ENCODE assay signal across 8 mouse cellular contexts in genomic region chr5:99973941-99974340, GRCm38 (mm10). TPM values are rescaled to one million over a fixed set of nuclear protein-coding genes. Genes with fewer than 3 reads are reported as not detected.
DNase-seq lines count a peak whose midpoint lies in the region; ATAC-seq and TF ChIP-seq lines count a peak whose summit lies in the region.

No protein-coding gene starts in this region.

- peak overlapping the region; percentile 30; the same call in 1 of the 2 replicates for H3K4me3 ChIP-seq in G1E (ENCODE audit: low read depth, low read length)
- peak overlapping the region; percentile 6; the same call in 1 of the 2 replicates for H3K4me3 ChIP-seq in embryonic fibroblast, embryonic 13.5 days (ENCODE audit: insufficient read depth, low read length)
- H3K4me3 ChIP-seq in liver, embryonic 14.5 days (ENCODE audit: insufficient read depth in 1 of 2, low read depth in 2 of 2, low read length in 2 of 2), result no peak overlapping the region

- H3K4me1 ChIP-seq in G1E (ENCODE audit: insufficient read depth, low read depth, low read length), result peaks cover 37% of the 10 kb centered on the region
- peaks cover 9% of the 10 kb centered on the region for H3K4me1 ChIP-seq in embryonic fibroblast, embryonic 13.5 days (ENCODE audit: control insufficient read depth, insufficient read depth, low read length)
- H3K4me1 ChIP-seq in liver, embryonic 14.5 days (replicated peaks; ENCODE audit: control insufficient read depth in 2 of 2, insufficient read depth in 2 of 2, low read length in 1 of 2), result peaks cover 10 to 15% of the 10 kb centered on the region in 2 experiments

- peak overlapping the region; percentile 88 for H3K4me2 ChIP-seq in liver, embryonic 14.5 days (ENCODE audit: low read depth)

- no peak for TF ChIP-seq EP300 in liver, embryonic 14.5 days (IDR thresholded peaks at IDR 0.05; ENCODE audit: low read depth)

- H3K36me3 ChIP-seq in G1E (replicated peaks), result peaks cover 45% of the 10 kb centered on the region
- H3K36me3 ChIP-seq in liver, embryonic 14.5 days (replicated peaks; ENCODE audit: control insufficient read depth, insufficient read depth, low read depth), result peaks cover 37% of the 10 kb centered on the region

- no peak for TF ChIP-seq CTCF in G1E (IDR thresholded peaks at IDR 0.05; ENCODE audit: low read depth, low read length)
- TF ChIP-seq CTCF in embryonic fibroblast, embryonic 13.5 days (IDR thresholded peaks at IDR 0.05; ENCODE audit: borderline replicate concordance, insufficient read depth, low read length), result no peak
- no peak for TF ChIP-seq CTCF in liver, embryonic 14.5 days (IDR thresholded peaks at IDR 0.05; ENCODE audit: low read depth)

- ATAC-seq in G1E (ENCODE audit: extremely low read depth, insufficient number of reproducible peaks, low FRiP score, poor library complexity, severe bottlenecking), result peak; percentile 51
- no peak for ATAC-seq in liver, embryonic 14.5 days (ENCODE audit: insufficient read depth)

- H3K9ac ChIP-seq in liver, embryonic 14.5 days (replicated peaks), result no peak overlapping the region

- DNase-seq in layer of hippocampus, adult 11-12 months (ENCODE audit: low spot score), result peak; percentile 23
- no peak for DNase-seq in layer of hippocampus, postnatal 14 days (ENCODE audit: low spot score in 2 of 2)
- no peak for DNase-seq in G1E (ENCODE audit: low spot score)
- no peak for DNase-seq in liver, embryonic 14.5 days (ENCODE audit: low read depth in 3 of 3, low spot score in 3 of 3)
- DNase-seq in spleen, postnatal 4 days (ENCODE audit: low spot score in 2 of 2), result no peak
- no peak for DNase-seq in right cerebral cortex, postnatal 25 days
- DNase-seq in gastrocnemius, postnatal 4 days (ENCODE audit: low spot score in 2 of 2), result no peak

- H3K27ac ChIP-seq in embryonic fibroblast, embryonic 13.5 days (ENCODE audit: insufficient read depth, low read length), result peak overlapping the region; percentile 67
- no peak overlapping the region for H3K27ac ChIP-seq in liver, embryonic 14.5 days

- no peak for TF ChIP-seq POLR2A in embryonic fibroblast, embryonic 13.5 days (IDR thresholded peaks at IDR 0.05; ENCODE audit: low read depth, low read length)

- H3K27me3 ChIP-seq in G1E (ENCODE audit: insufficient read depth, low read length), result no peaks in the 10 kb centered on the region
- no peaks in the 10 kb centered on the region for H3K27me3 ChIP-seq in liver, embryonic 14.5 days (ENCODE audit: control insufficient read depth, insufficient read depth, low read length)

- no peaks in the 10 kb centered on the region for H3K9me3 ChIP-seq in G1E (replicated peaks)
- H3K9me3 ChIP-seq in liver, embryonic 14.5 days (ENCODE audit: control insufficient read depth, low read length), result no peaks in the 10 kb centered on the region

- WGBS in liver, embryonic 14.5 days (ENCODE audit: insufficient replicate concordance), result 7% methylated on average over 2 of the region's 2 CpGs

RNA-seq across cellular contexts. Expression of gene Hnrnpd, which starts 4.8 kb away (rescaled TPM):
- 100 to 1,000 TPM; 215 to 229 TPM for total RNA-seq in layer of hippocampus, postnatal 14 days (2021)
- 231 and 261 TPM in 2 replicates for total RNA-seq in G1E (2014; fragmentation: Nextera tagmentation)
- 56.5 and 75.0 TPM in 2 replicates for total RNA-seq in G1E (2017)
- polyA plus RNA-seq in G1E (2012), result 434 and 614 TPM in 2 replicates
- 295 and 380 TPM in 2 replicates for polyA plus RNA-seq in embryonic fibroblast, embryonic 13.5 days (2011; ENCODE audit: insufficient read length, low read depth, missing spikeins)
- 68.1 and 157 TPM in 2 replicates for polyA plus RNA-seq in liver, embryonic 14.5 days (2012; rRNA removed)
- polyA plus RNA-seq in liver, embryonic 14.5 days (2014; fragmentation: Nextera tagmentation; extraction: Ambion mirVana), result 62.4 and 64.4 TPM in 2 replicates
- total RNA-seq in gastrocnemius, postnatal 4 days (2021), result 100 to 1,000 TPM; 214 to 238 TPM

RNA-seq across cellular contexts. Expression of gene 4930524J08Rik, which starts 4.9 kb away (rescaled TPM):
- 1 to 10 TPM; 1.6 to 4.2 TPM for total RNA-seq in layer of hippocampus, postnatal 14 days (2021)
- not detected in 2 replicates for total RNA-seq in G1E (2014; fragmentation: Nextera tagmentation)
- 1.5 and 2.4 TPM in 2 replicates for total RNA-seq in G1E (2017)
- 7.0 and 7.6 TPM in 2 replicates for polyA plus RNA-seq in G1E (2012)
- 2.4 and 2.5 TPM in 2 replicates for polyA plus RNA-seq in embryonic fibroblast, embryonic 13.5 days (2011; ENCODE audit: insufficient read length, low read depth, missing spikeins)
- 1.5 and 2.3 TPM in 2 replicates for polyA plus RNA-seq in liver, embryonic 14.5 days (2012; rRNA removed)
- 0.25 and 0.47 TPM in 2 replicates for polyA plus RNA-seq in liver, embryonic 14.5 days (2014; fragmentation: Nextera tagmentation; extraction: Ambion mirVana)
- total RNA-seq in gastrocnemius, postnatal 4 days (2021), result 1 to 10 TPM; 2.6 to 2.8 TPM

Comparison
In these comparisons a context has a peak if more than half of its experiments do, and no peak if none do; other contexts are left out.
1. H3K4me3 ChIP-seq: peak in G1E (single experiment) and embryonic fibroblast, embryonic 13.5 days (single experiment); none in liver, embryonic 14.5 days (0 of 2).